Comparison of ENCODE assay signal across 8 mouse cellular contexts in the genomic region with DNA sequence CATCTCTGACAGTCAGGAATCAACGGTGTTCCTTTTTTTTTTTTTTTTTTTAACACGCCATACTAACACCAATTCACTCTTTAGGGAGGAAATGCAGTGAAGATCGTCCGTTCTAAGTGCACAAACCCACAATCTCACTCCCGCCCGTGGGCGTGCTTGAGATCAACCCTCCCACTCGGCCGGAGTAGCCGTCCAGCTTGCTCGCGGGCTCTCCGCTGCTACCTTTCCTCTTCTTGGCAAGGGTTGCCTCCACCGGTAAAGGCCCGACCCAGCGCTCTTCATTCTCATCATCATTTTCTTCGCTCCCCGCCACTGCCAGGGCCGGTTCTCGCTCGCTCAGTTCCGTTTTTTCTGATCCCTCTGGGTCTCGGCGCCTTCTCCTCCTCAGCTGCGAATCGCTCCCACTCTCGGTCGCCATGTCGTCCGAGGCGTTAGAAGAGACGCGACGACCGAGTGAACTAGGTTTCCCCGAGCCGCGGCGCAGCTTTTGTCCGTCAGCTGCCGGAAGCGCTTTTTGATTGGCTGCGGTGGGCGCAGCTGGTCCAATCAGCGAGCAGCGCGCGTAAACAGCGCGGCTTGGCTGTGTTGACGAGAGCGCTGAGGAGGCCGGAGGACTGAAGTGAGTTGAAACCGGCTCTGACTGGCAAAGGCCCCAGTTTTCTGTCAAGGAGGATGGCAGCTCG. TPM values are rescaled to one million over a fixed set of nuclear protein-coding genes. Genes with fewer than 3 reads are reported as not detected.
DNase-seq lines count a peak whose midpoint lies in the region; ATAC-seq and TF ChIP-seq lines count a peak whose summit lies in the region.

A gene (plus strand): TSS at position 228 of the 683 bp plus-strand sequence.
A gene (minus strand): TSS at position 460 of the 683 bp plus-strand sequence.

- peak within 1 kb of the TSS; percentile 89 for H3K4me3 ChIP-seq in bone marrow, adult 2 months (replicated peaks; ENCODE audit: control insufficient read depth, low read depth, low read length)
- peak within 1 kb of the TSS; percentile 82 for H3K4me3 ChIP-seq in embryonic facial prominence, embryonic 15.5 days (replicated peaks)
- peak within 1 kb of the TSS; percentile 78 for H3K4me3 ChIP-seq in limb, embryonic 14.5 days (replicated peaks; ENCODE audit: low read length)
- peak within 1 kb of the TSS; percentile 69 for H3K4me3 ChIP-seq in midbrain, postnatal 0 days (ENCODE audit: low read depth, low read length)

- WGBS in bone marrow, adult 2 months, result under 1% methylated on average over 55 of the region's 55 CpGs
- WGBS in embryonic facial prominence, embryonic 15.5 days, result under 1% methylated on average over 55 of the region's 55 CpGs
- under 1% methylated on average over 55 of the region's 55 CpGs for WGBS in limb, embryonic 14.5 days
- WGBS in midbrain, postnatal 0 days, result under 1% methylated on average over 55 of the region's 55 CpGs

- peak; percentile 99 for ATAC-seq in embryonic facial prominence, embryonic 15.5 days (ENCODE audit: insufficient number of reproducible peaks, low FRiP score, low TSS enrichment, low read depth)
- ATAC-seq in limb, embryonic 14.5 days (ENCODE audit: low FRiP score, low read depth), result peak; percentile 99
- ATAC-seq in midbrain, postnatal 0 days (ENCODE audit: low FRiP score), result peak; percentile 100

- H3K9me3 ChIP-seq in embryonic facial prominence, embryonic 15.5 days (replicated peaks), result no peaks in the 10 kb centered on the region
- no peaks in the 10 kb centered on the region for H3K9me3 ChIP-seq in limb, embryonic 14.5 days (ENCODE audit: control insufficient read depth, low read length)
- H3K9me3 ChIP-seq in midbrain, postnatal 0 days (ENCODE audit: low read length), result no peaks in the 10 kb centered on the region

- peak within 1 kb of the TSS; percentile 95 for H3K27ac ChIP-seq in bone marrow, adult 2 months (ENCODE audit: control insufficient read depth, insufficient read depth, low read depth, low read length, poor library complexity)
- H3K27ac ChIP-seq in embryonic facial prominence, embryonic 15.5 days (replicated peaks), result peak within 1 kb of the TSS; percentile 94
- H3K27ac ChIP-seq in limb, embryonic 14.5 days (replicated peaks; ENCODE audit: low read depth, low read length), result peak within 1 kb of the TSS; percentile 95
- peak within 1 kb of the TSS; percentile 81 for H3K27ac ChIP-seq in midbrain, postnatal 0 days (ENCODE audit: low read depth, low read length)

- peak within 1 kb of the TSS; percentile 90 for H3K9ac ChIP-seq in embryonic facial prominence, embryonic 15.5 days
- peak within 1 kb of the TSS; percentile 88 for H3K9ac ChIP-seq in limb, embryonic 14.5 days (ENCODE audit: low read depth, low read length, severe bottlenecking)
- peak within 1 kb of the TSS; percentile 63 for H3K9ac ChIP-seq in midbrain, postnatal 0 days (replicated peaks; ENCODE audit: low read length, poor library complexity, severe bottlenecking)

- H3K27me3 ChIP-seq in embryonic facial prominence, embryonic 15.5 days, result no peaks in the 10 kb centered on the region
- no peaks in the 10 kb centered on the region for H3K27me3 ChIP-seq in limb, embryonic 14.5 days (ENCODE audit: control insufficient read depth, insufficient read depth, low read length)
- H3K27me3 ChIP-seq in midbrain, postnatal 0 days (ENCODE audit: insufficient read depth, low read length), result no peaks in the 10 kb centered on the region

- H3K4me1 ChIP-seq in bone marrow, adult 2 months (ENCODE audit: control insufficient read depth, insufficient read depth, low read length), result no peaks in the 10 kb centered on the region
- H3K4me1 ChIP-seq in embryonic facial prominence, embryonic 15.5 days, result peaks cover 9% of the 10 kb centered on the region; the same call in 1 of the 2 replicates
- H3K4me1 ChIP-seq in limb, embryonic 14.5 days (ENCODE audit: control insufficient read depth, insufficient read depth, low read length), result peaks cover 10% of the 10 kb centered on the region; the same call in 1 of the 2 replicates
- H3K4me1 ChIP-seq in midbrain, postnatal 0 days (ENCODE audit: insufficient read depth, low read length), result peaks cover 3% of the 10 kb centered on the region; the same call in 1 of the 2 replicates

- peak; percentile 91; the same call in 1 of the 2 replicates for TF ChIP-seq POLR2A in bone marrow, adult 2 months (IDR thresholded peaks at IDR 0.05; ENCODE audit: borderline replicate concordance, control insufficient read depth, low read depth, low read length)
- TF ChIP-seq POLR2A in limb, embryonic 14.5 days (IDR thresholded peaks at IDR 0.05; ENCODE audit: borderline replicate concordance, extremely low read depth, insufficient read depth, insufficient read length), result peak; percentile 87; the same call in 1 of the 2 replicates

- peak; percentile 98 for DNase-seq in 416B (ENCODE audit: low read depth)
- DNase-seq in heart, adult 8-10 months (ENCODE audit: low spot score), result peak; percentile 96
- peak; percentile 96 for DNase-seq in kidney, adult 9 months
- peak; percentile 99 for DNase-seq in limb, embryonic 14.5 days (ENCODE audit: low spot score)
- peak; percentile 98 for DNase-seq in midbrain, postnatal 0 days (ENCODE audit: low spot score)
- peak; percentile 94 to 96 for DNase-seq in spleen, postnatal 14 days (ENCODE audit: low spot score in 2 of 2)

- peak within 1 kb of the TSS; percentile 71 for H3K4me2 ChIP-seq in embryonic facial prominence, embryonic 15.5 days (replicated peaks)
- H3K4me2 ChIP-seq in limb, embryonic 14.5 days (replicated peaks; ENCODE audit: low read depth, low read length, severe bottlenecking), result peak within 1 kb of the TSS; percentile 69
- peak within 1 kb of the TSS; percentile 71 for H3K4me2 ChIP-seq in midbrain, postnatal 0 days (ENCODE audit: low read depth, low read length, poor library complexity, severe bottlenecking)

- H3K36me3 ChIP-seq in embryonic facial prominence, embryonic 15.5 days, result 0 out of 2 replicates have a peak, but pooled peaks cover 3% of the 10 kb centered on the region
- H3K36me3 ChIP-seq in limb, embryonic 14.5 days (ENCODE audit: control insufficient read depth, insufficient read depth, low read length), result peaks cover 13% of the 10 kb centered on the region; the same call in 1 of the 2 replicates
- H3K36me3 ChIP-seq in midbrain, postnatal 0 days (ENCODE audit: insufficient read depth, low read length), result 0 out of 2 replicates have a peak, but pooled peaks cover 3% of the 10 kb centered on the region

- TF ChIP-seq CTCF in bone marrow, adult 2 months (IDR thresholded peaks at IDR 0.05; ENCODE audit: control insufficient read depth, insufficient read depth, low read length), result no peak
- no peak; the same call in 1 of the 2 replicates for TF ChIP-seq CTCF in midbrain, postnatal 0 days (IDR thresholded peaks at IDR 0.05)

RNA-seq across cellular contexts. Expression of the first gene that starts in this region (rescaled TPM):
- polyA plus RNA-seq in bone marrow, adult 2 months (2011; ENCODE audit: insufficient read depth, insufficient read length, low replicate concordance, missing spikeins), result 20.8 and 22.4 TPM in 2 replicates
- 45.1 and 53.4 TPM in 2 replicates for polyA plus RNA-seq in embryonic facial prominence, embryonic 15.5 days (2015; fragmentation: Nextera tagmentation; extraction: Ambion mirVana)
- total RNA-seq in heart, adult 8-10 months (2022), result under 1 TPM in 1 of 4 experiments, not detected in 3; 0.35 TPM
- 12.8 and 23.4 TPM in 2 replicates for polyA plus RNA-seq in limb, embryonic 14.5 days (2012; rRNA removed)
- polyA plus RNA-seq in limb, embryonic 14.5 days (2014; fragmentation: Nextera tagmentation; extraction: Ambion mirVana), result 53.9 and 56.5 TPM in 2 replicates
- total RNA-seq in midbrain, postnatal 0 days (2014; rRNA removed), result 2.8 and 3.6 TPM in 2 replicates
- 8.6 and 9.8 TPM in 2 replicates for polyA plus RNA-seq in midbrain, postnatal 0 days (2015; fragmentation: Nextera tagmentation; extraction: Ambion mirVana)

RNA-seq across cellular contexts. Expression of the second gene that starts in this region (rescaled TPM):
- polyA plus RNA-seq in bone marrow, adult 2 months (2011; ENCODE audit: insufficient read depth, insufficient read length, low replicate concordance, missing spikeins), result 12.2 and 16.4 TPM in 2 replicates
- polyA plus RNA-seq in embryonic facial prominence, embryonic 15.5 days (2015; fragmentation: Nextera tagmentation; extraction: Ambion mirVana), result 14.7 TPM in 2 replicates
- 1 to 10 TPM; 5.8 to 6.3 (median 6.1) TPM for total RNA-seq in heart, adult 8-10 months (2022)
- polyA plus RNA-seq in limb, embryonic 14.5 days (2012; rRNA removed), result 10.8 and 15.5 TPM in 2 replicates
- polyA plus RNA-seq in limb, embryonic 14.5 days (2014; fragmentation: Nextera tagmentation; extraction: Ambion mirVana), result 13.3 and 14.3 TPM in 2 replicates
- total RNA-seq in midbrain, postnatal 0 days (2014; rRNA removed), result 5.3 and 5.6 TPM in 2 replicates
- polyA plus RNA-seq in midbrain, postnatal 0 days (2015; fragmentation: Nextera tagmentation; extraction: Ambion mirVana), result 5.2 and 6.7 TPM in 2 replicates

Comparison
In these comparisons a context has a peak if more than half of its experiments do, and no peak if none do; other contexts are left out.
1. Peak in every context shown above with its lines: DNase-seq, ATAC-seq, H3K4me3 ChIP-seq and H3K27ac ChIP-seq.